Mouse (Mus musculus) embryonic fibroblast, embryonic 13.5 days (primary cell): ENCODE data around the gene Pa2g4. TPM values are rescaled to one million over a fixed set of nuclear protein-coding genes. Genes with fewer than 3 reads are reported as not detected.
"Not testable (repeated sequence)": the region's sequence is repeated elsewhere in the genome, so short reads cannot be mapped to it uniquely, and the experiment has no call there.

Source experiments
- H3K27ac ChIP-seq: 2 replicates; pipeline ENCODE4 v1.5.1; 2012; ENCODE audit warnings: low read length, control low read depth, inconsistent platforms; ENCODE audit not compliant: insufficient read depth
- H3K4me1 ChIP-seq: 2 replicates; pipeline ENCODE4 v1.6.1; 2011; ENCODE audit warnings: low read length; ENCODE audit not compliant: control insufficient read depth, insufficient read depth
- H3K4me3 ChIP-seq: 2 replicates; pipeline ENCODE4 v1.5.1; 2011; ENCODE audit warnings: mild to moderate bottlenecking, control low read depth, low read length; ENCODE audit not compliant: insufficient read depth
- CTCF ChIP-seq: IDR thresholded peaks from 2 replicates; pipeline ENCODE4 v1.5.1; 2011; ENCODE audit warnings: mild to moderate bottlenecking, control low read depth, low read length, moderate library complexity, borderline replicate concordance; ENCODE audit not compliant: insufficient read depth
- POLR2A ChIP-seq: IDR thresholded peaks from 2 replicates; pipeline ENCODE4 v1.6.1; 2011; ENCODE audit warnings: low read depth, mild to moderate bottlenecking, control low read depth, low read length, moderate library complexity
- polyA plus RNA-seq: library from polyadenylated mRNA; stranded (reverse); fragments of >200 nt; gene quantifications from 2 replicates; pipeline ENCODE4 v1.2.4, GENCODE M21; 2011; ENCODE audit warnings: low read depth; ENCODE audit not compliant: missing spikeins, insufficient read length

Gene Pa2g4
- polyA plus RNA-seq, 1 experiment, result 146 TPM

GRCm38 (mm10) chr10:128579731-128580130, 13.9 kb upstream of the Pa2g4 start:
- Histone ChIP-seq H3K27ac (no peak overlapping the region), H3K4me1 (no peaks in the 10 kb centered on the region)
- TF ChIP-seq POLR2A, result no peak
- TF ChIP-seq CTCF, result no peak

GRCm38 (mm10) chr10:128579298-128579697, 13.5 kb upstream of the Pa2g4 start:
- no peak overlapping the region for H3K4me3 ChIP-seq
- H3K27ac ChIP-seq, result no peak overlapping the region
- TF ChIP-seq CTCF, result no peak
- no peak for TF ChIP-seq POLR2A
- H3K4me1 ChIP-seq, result no peaks in the 10 kb centered on the region

More at GRCm38 (mm10) chr10:128579731-128580130, 13.9 kb upstream of the Pa2g4 start:
- H3K4me3 ChIP-seq, result no peak overlapping the region

GRCm38 (mm10) chr10:128578330-128578729, 12.5 kb upstream of the Pa2g4 start:
- no peaks in the 10 kb centered on the region for H3K4me1 ChIP-seq
- no peak overlapping the region for H3K27ac ChIP-seq
- H3K4me3 ChIP-seq, result no peak overlapping the region
- no peak for TF ChIP-seq CTCF
- TF ChIP-seq POLR2A, result no peak

GRCm38 (mm10) chr10:128575063-128575462, 9.3 kb upstream of the Pa2g4 start:
- no peak overlapping the region for H3K4me3 ChIP-seq
- TF ChIP-seq CTCF (peak; percentile 26; the same call in 1 of the 2 replicates), POLR2A (no peak)

GRCm38 (mm10) chr10:128565206-128565787, 490 bp downstream of the Pa2g4 start:
- H3K4me3 ChIP-seq, result peak overlapping the region; percentile 83
- TF ChIP-seq CTCF (no peak), POLR2A (no peak)

More at GRCm38 (mm10) chr10:128575063-128575462, 9.3 kb upstream of the Pa2g4 start:
- no peaks in the 10 kb centered on the region for H3K4me1 ChIP-seq
- no peak overlapping the region for H3K27ac ChIP-seq

GRCm38 (mm10) chr10:128563544-128563943, 2.2 kb downstream of the Pa2g4 start:
- TF ChIP-seq POLR2A (no peak), CTCF (no peak)
- Histone ChIP-seq H3K4me3 (peak overlapping the region; percentile 21), H3K4me1 (no peaks in the 10 kb centered on the region), H3K27ac (no peak overlapping the region)

More at GRCm38 (mm10) chr10:128565206-128565787, 490 bp downstream of the Pa2g4 start:
- Histone ChIP-seq H3K4me1 (no peaks in the 10 kb centered on the region), H3K27ac (peak overlapping the region; percentile 72)

- no peak overlapping the region for H3K4me3 ChIP-seq
- H3K27ac ChIP-seq, result no peak overlapping the region
- no peaks in the 10 kb centered on the region for H3K4me1 ChIP-seq
- TF ChIP-seq POLR2A (no peak), CTCF (no peak)
Observed at GRCm38 (mm10) chr10:128556963-128557362, 8.8 kb downstream of the Pa2g4 start.

- no peak for TF ChIP-seq POLR2A
- TF ChIP-seq CTCF, result no peak
- Histone ChIP-seq H3K4me1 (no peaks in the 10 kb centered on the region), H3K4me3 (no peak overlapping the region), H3K27ac (no peak overlapping the region)
Observed at GRCm38 (mm10) chr10:128556286-128556685, 9.5 kb downstream of the Pa2g4 start.

- H3K4me3 ChIP-seq, H3K4me1 ChIP-seq, H3K27ac ChIP-seq: not testable (repeated sequence)
Observed at GRCm38 (mm10) chr10:128555567-128555966, 10.2 kb downstream of the Pa2g4 start.

GRCm38 (mm10) chr10:128550144-128550823, 15.5 kb downstream of the Pa2g4 start:
- not testable (repeated sequence) for H3K27ac ChIP-seq, H3K4me1 ChIP-seq, H3K4me3 ChIP-seq

- H3K27ac ChIP-seq, H3K4me3 ChIP-seq, H3K4me1 ChIP-seq: not testable (repeated sequence)
Observed at GRCm38 (mm10) chr10:128549682-128550057, 16.1 kb downstream of the Pa2g4 start.
